Mouse (Mus musculus): ENCODE results near the gene Commd6.

DNA sequence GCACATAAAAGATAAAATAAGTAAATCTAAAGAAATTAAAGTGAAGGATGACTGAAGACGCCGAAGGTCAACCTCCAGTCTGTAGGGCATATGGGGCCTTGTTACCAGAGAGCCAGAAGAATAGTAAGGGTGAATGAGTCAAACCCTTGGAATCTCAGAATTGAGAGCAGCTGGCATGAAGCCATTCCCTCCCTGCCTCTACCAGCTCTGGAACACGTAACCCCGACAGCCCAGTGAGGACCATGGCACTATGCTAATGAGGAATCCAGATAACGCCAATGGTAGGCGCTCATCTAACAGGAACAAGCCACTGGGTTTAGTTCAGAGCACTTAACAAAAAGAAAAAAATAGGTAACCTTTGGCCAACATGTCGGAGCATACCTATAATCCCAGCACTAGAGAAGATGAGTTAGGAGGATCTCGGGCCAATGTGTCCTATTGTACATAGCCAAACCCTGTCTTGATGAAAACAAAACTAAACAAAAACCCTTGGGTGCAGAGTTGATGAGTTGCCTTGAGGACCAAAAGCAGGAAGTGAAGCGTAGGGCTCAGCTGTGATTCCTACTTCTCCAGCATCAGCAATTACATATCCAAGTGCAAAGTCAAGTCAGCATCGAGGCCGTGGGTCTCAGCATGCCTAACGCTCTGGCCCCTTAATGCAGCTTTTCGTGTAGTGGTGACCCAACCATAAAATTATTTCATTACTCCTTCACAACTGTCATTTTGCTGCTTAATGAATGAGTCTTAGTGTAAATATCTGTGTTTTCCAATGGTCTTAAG is 45.0 kb downstream of the Commd6 start:
- no peak for TF ChIP-seq EP300 (IDR thresholded peaks at IDR 0.05; ENCODE audit: low read depth)
- TF ChIP-seq CTCF (IDR thresholded peaks at IDR 0.05; ENCODE audit: low read depth) = no peak
